Mouse (Mus musculus) embryonic fibroblast, embryonic 13.5 days (primary cell): Measurements from ENCODE around the gene Polr2f. TPM values are rescaled to one million over a fixed set of nuclear protein-coding genes. Genes with fewer than 3 reads are reported as not detected.
A peak's percentile ranks its signal among the peaks of the same experiment; 100 is the strongest.

ENCODE experiments used
- H3K27ac ChIP-seq: 2 replicates; pipeline ENCODE4 v1.5.1; 2012; ENCODE audit warnings: low read length, control low read depth, inconsistent platforms; ENCODE audit not compliant: insufficient read depth
- H3K4me1 ChIP-seq: 2 replicates; pipeline ENCODE4 v1.6.1; 2011; ENCODE audit warnings: low read length; ENCODE audit not compliant: control insufficient read depth, insufficient read depth
- H3K4me3 ChIP-seq: 2 replicates; pipeline ENCODE4 v1.5.1; 2011; ENCODE audit warnings: mild to moderate bottlenecking, control low read depth, low read length; ENCODE audit not compliant: insufficient read depth
- CTCF ChIP-seq: IDR thresholded peaks from 2 replicates; pipeline ENCODE4 v1.5.1; 2011; ENCODE audit warnings: mild to moderate bottlenecking, control low read depth, low read length, moderate library complexity, borderline replicate concordance; ENCODE audit not compliant: insufficient read depth
- POLR2A ChIP-seq: IDR thresholded peaks from 2 replicates; pipeline ENCODE4 v1.6.1; 2011; ENCODE audit warnings: low read depth, mild to moderate bottlenecking, control low read depth, low read length, moderate library complexity
- polyA plus RNA-seq: library from polyadenylated mRNA; stranded (reverse); fragments of >200 nt; gene quantifications from 2 replicates; pipeline ENCODE4 v1.2.4, GENCODE M21; 2011; ENCODE audit warnings: low read depth; ENCODE audit not compliant: missing spikeins, insufficient read length

The Polr2f gene
- polyA plus RNA-seq: 82.7 and 96.6 TPM in 2 replicates

- TF ChIP-seq CTCF (no peak), POLR2A (peak; percentile 99)
- no peak within 1 kb of the TSS for H3K27ac ChIP-seq
- H3K4me3 ChIP-seq: peak within 1 kb of the TSS; percentile 91
- peaks cover 2% of the 10 kb centered on the region; the same call in 1 of the 2 replicates for H3K4me1 ChIP-seq
Measured at GRCm38 (mm10) chr15:79140866-79141565, at the start of gene Polr2f, which contains the start of gene 1700088E04Rik. Gene Polr2f (plus strand): TSS chr15:79141009. Gene 1700088E04Rik (minus strand): TSS chr15:79141253.

- H3K4me1 ChIP-seq: no peaks in the 10 kb centered on the region
- no peak overlapping the region for H3K4me3 ChIP-seq
Measured at GRCm38 (mm10) chr15:79092284-79092683, 48.5 kb upstream of the Polr2f start.

GRCm38 (mm10) chr15:79093083-79093839 lies 47.5 kb upstream of the Polr2f start:
- no peak overlapping the region for H3K27ac ChIP-seq
- H3K4me1 ChIP-seq: peaks cover 5% of the 10 kb centered on the region
- no peak overlapping the region for H3K4me3 ChIP-seq
- TF ChIP-seq CTCF: peak; percentile 85; the same call in 1 of the 2 replicates
- TF ChIP-seq POLR2A: no peak

More at GRCm38 (mm10) chr15:79092284-79092683, 48.5 kb upstream of the Polr2f start:
- TF ChIP-seq POLR2A (no peak), CTCF (no peak)
- H3K27ac ChIP-seq: no peak overlapping the region

GRCm38 (mm10) chr15:79095483-79095882 lies 45.3 kb upstream of the Polr2f start:
- TF ChIP-seq CTCF: no peak
- TF ChIP-seq POLR2A: no peak
- Histone ChIP-seq H3K4me1 (peaks cover 7% of the 10 kb centered on the region), H3K4me3 (no peak overlapping the region), H3K27ac (no peak overlapping the region)

GRCm38 (mm10) chr15:79096556-79096955 lies 44.3 kb upstream of the Polr2f start:
- no peak for TF ChIP-seq POLR2A
- TF ChIP-seq CTCF: no peak
- peaks cover 7% of the 10 kb centered on the region for H3K4me1 ChIP-seq
- H3K4me3 ChIP-seq: no peak overlapping the region
- no peak overlapping the region for H3K27ac ChIP-seq

- H3K4me1 ChIP-seq: peaks cover 7% of the 10 kb centered on the region
- no peak overlapping the region for H3K4me3 ChIP-seq
- TF ChIP-seq POLR2A (no peak), CTCF (no peak)
- H3K27ac ChIP-seq: peak overlapping the region; percentile 35; the same call in 1 of the 2 replicates
Measured at GRCm38 (mm10) chr15:79097135-79097534, 43.7 kb upstream of the Polr2f start.

- Histone ChIP-seq H3K4me3 (no peak overlapping the region), H3K4me1 (peaks cover 7% of the 10 kb centered on the region), H3K27ac (peak overlapping the region; percentile 35; the same call in 1 of the 2 replicates)
- no peak for TF ChIP-seq CTCF
- TF ChIP-seq POLR2A: no peak; the same call in 1 of the 2 replicates
Measured at GRCm38 (mm10) chr15:79097611-79098025, 43.2 kb upstream of the Polr2f start.

- TF ChIP-seq POLR2A: no peak
- TF ChIP-seq CTCF: no peak
- H3K4me3 ChIP-seq: no peak overlapping the region
- H3K27ac ChIP-seq: no peak overlapping the region
- peaks cover 7% of the 10 kb centered on the region for H3K4me1 ChIP-seq
Measured at GRCm38 (mm10) chr15:79098220-79098619, 42.6 kb upstream of the Polr2f start.

GRCm38 (mm10) chr15:79098868-79099267 lies 41.9 kb upstream of the Polr2f start:
- H3K4me1 ChIP-seq: peaks cover 7% of the 10 kb centered on the region
- no peak overlapping the region for H3K27ac ChIP-seq
- TF ChIP-seq CTCF (no peak), POLR2A (no peak)
- no peak overlapping the region for H3K4me3 ChIP-seq

GRCm38 (mm10) chr15:79099456-79099855 lies 41.4 kb upstream of the Polr2f start:
- TF ChIP-seq POLR2A (no peak), CTCF (no peak)
- no peak overlapping the region for H3K4me3 ChIP-seq
- no peak overlapping the region for H3K27ac ChIP-seq
- peaks cover 7% of the 10 kb centered on the region for H3K4me1 ChIP-seq
